Mouse (Mus musculus) heart, embryonic 14.5 days (tissue): ENCODE measurements at regions not wholly inside any gene's neighbourhood (a gene's known extent, or its start where the extent isn't known, plus 50 kb on each side); places are given as distances from the start of the nearest gene placed in this dataset.

Source experiments
- ATAC-seq: fragments of 200-750 bp; cut with Nextera tagmentation; 2 replicates; pipeline ENCODE4 v1.8.0; 2017; ENCODE audit warnings: low read depth, moderate TSS enrichment; ENCODE audit not compliant: insufficient number of reproducible peaks, insufficient read depth, low FRiP score
- H3K27ac ChIP-seq, 2 experiments: fragments of 200-500 bp in 1 of 2; fragments of 300-500 bp in 1 of 2; sonication (generic) in 1 of 2; replicated peaks in 1 of 2; 2 replicates each; pipeline ENCODE4 v1.5.1; 2012 to 2014; ENCODE audit warnings: low read depth in 2 of 2, low read length in 2 of 2, control low read depth in 1 of 2, mild to moderate bottlenecking in 1 of 2, mixed read lengths in 1 of 2; ENCODE audit not compliant: control insufficient read depth in 1 of 2, insufficient read depth in 1 of 2
- H3K27me3 ChIP-seq: fragments of 300-500 bp; sonication (generic); 2 replicates; pipeline ENCODE4 v1.6.1; 2014; ENCODE audit warnings: mild to moderate bottlenecking, low read length, control low read depth; ENCODE audit not compliant: control insufficient read depth, insufficient read depth
- H3K36me3 ChIP-seq: fragments of 300-500 bp; sonication (generic); 2 replicates; pipeline ENCODE4 v1.6.1; 2014; ENCODE audit warnings: mild to moderate bottlenecking, control low read depth, low read length, mixed read lengths; ENCODE audit not compliant: control insufficient read depth, insufficient read depth
- H3K4me1 ChIP-seq, 2 experiments: fragments of 200-500 bp in 1 of 2; fragments of 300-500 bp in 1 of 2; sonication (generic) in 1 of 2; 2 replicates each; pipeline ENCODE4 v1.6.1; 2012 to 2014; ENCODE audit warnings: low read length in 2 of 2, control low read depth in 1 of 2, mixed read lengths in 1 of 2; ENCODE audit not compliant: control insufficient read depth in 2 of 2, insufficient read depth in 2 of 2
- H3K4me2 ChIP-seq: fragments of 300-500 bp; sonication (generic); 2 replicates; pipeline ENCODE4 v1.6.1; 2014; ENCODE audit warnings: mild to moderate bottlenecking, low read length
- H3K4me3 ChIP-seq, 2 experiments: fragments of 200-500 bp in 1 of 2; fragments of 300-500 bp in 1 of 2; sonication (generic) in 1 of 2; 2 replicates each; pipeline ENCODE4 v1.5.1; 2012 to 2014; ENCODE audit warnings: low read length in 2 of 2, mild to moderate bottlenecking in 2 of 2, control low read depth in 1 of 2, low read depth in 1 of 2, moderate library complexity in 1 of 2; ENCODE audit not compliant: control insufficient read depth in 1 of 2, insufficient read depth in 1 of 2
- H3K9ac ChIP-seq: fragments of 300-500 bp; sonication (generic); 2 replicates; pipeline ENCODE4 v1.6.1; 2014; ENCODE audit warnings: mild to moderate bottlenecking, low read length
- H3K9me3 ChIP-seq: fragments of 300-500 bp; sonication (generic); 2 replicates; pipeline ENCODE4 v1.6.1; 2016; ENCODE audit warnings: low read length, control low read depth; ENCODE audit not compliant: control insufficient read depth
- WGBS: fragments of 180-500 bp; shearing (Covaris S2); extraction: QIAGEN DNeasy Blood & Tissue Kit; methylation state at CpG from one replicate; pipeline ENCODE4 v1.1.7; 2014; 5-methylcytosine and 5-hydroxymethylcytosine counted together

GRCm38 (mm10) chr2:160256251-160256650 lies 77.7 kb downstream of the Gm826 start:
- H3K27ac ChIP-seq = no peak overlapping the region
- WGBS = 60% methylated on average over 7 of the region's 7 CpGs
- no peaks in the 10 kb centered on the region for H3K27me3 ChIP-seq
- H3K4me3 ChIP-seq = no peak overlapping the region
- no peak overlapping the region for H3K9ac ChIP-seq
- no peaks in the 10 kb centered on the region for H3K4me1 ChIP-seq
- no peaks in the 10 kb centered on the region for H3K9me3 ChIP-seq
- no peaks in the 10 kb centered on the region for H3K36me3 ChIP-seq
- no peak for ATAC-seq
- no peak overlapping the region for H3K4me2 ChIP-seq

GRCm38 (mm10) chr2:160250228-160250627 lies 83.7 kb downstream of the Gm826 start:
- H3K27me3 ChIP-seq = no peaks in the 10 kb centered on the region
- no peak overlapping the region for H3K27ac ChIP-seq
- no peak for ATAC-seq
- H3K4me3 ChIP-seq = no peak overlapping the region
- 86% methylated on average over 3 of the region's 3 CpGs for WGBS
- H3K4me2 ChIP-seq = no peak overlapping the region
- peaks cover 13 to 17% of the 10 kb centered on the region in 2 experiments; a peak in 3 of 4 replicates for H3K4me1 ChIP-seq
- H3K9ac ChIP-seq = no peak overlapping the region
- no peaks in the 10 kb centered on the region for H3K9me3 ChIP-seq
- no peaks in the 10 kb centered on the region for H3K36me3 ChIP-seq

GRCm38 (mm10) chr2:160249104-160250093 lies 84.6 kb downstream of the Gm826 start:
- Histone ChIP-seq H3K4me1 (peaks cover 14 to 21% of the 10 kb centered on the region in 2 experiments; a peak in 3 of 4 replicates), H3K9ac (no peak overlapping the region), H3K27me3 (no peaks in the 10 kb centered on the region), H3K9me3 (no peaks in the 10 kb centered on the region), H3K4me3 (no peak overlapping the region), H3K36me3 (no peaks in the 10 kb centered on the region), H3K4me2 (no peak overlapping the region), H3K27ac (no peak overlapping the region)
- no peak for ATAC-seq
- 58% methylated on average over 9 of the region's 9 CpGs for WGBS

- Histone ChIP-seq H3K27ac (no peak overlapping the region), H3K36me3 (no peaks in the 10 kb centered on the region), H3K4me1 (peaks cover 14 to 21% of the 10 kb centered on the region in 2 experiments; a peak in 3 of 4 replicates), H3K27me3 (no peaks in the 10 kb centered on the region), H3K9me3 (no peaks in the 10 kb centered on the region), H3K9ac (no peak overlapping the region), H3K4me3 (no peak overlapping the region), H3K4me2 (no peak overlapping the region)
- no peak for ATAC-seq
- WGBS = 60% methylated on average over 6 of the region's 6 CpGs
Observed at GRCm38 (mm10) chr2:160247286-160247685, 86.7 kb downstream of the Gm826 start.

- no peak for ATAC-seq
- Histone ChIP-seq H3K27me3 (no peaks in the 10 kb centered on the region), H3K36me3 (no peaks in the 10 kb centered on the region), H3K4me2 (no peak overlapping the region), H3K9me3 (no peaks in the 10 kb centered on the region), H3K9ac (no peak overlapping the region), H3K4me3 (no peak overlapping the region), H3K27ac (no peak overlapping the region), H3K4me1 (peaks cover 14 to 21% of the 10 kb centered on the region in 2 experiments; a peak in 3 of 4 replicates)
- 21% methylated on average over 1 of the region's 1 CpGs for WGBS
Observed at GRCm38 (mm10) chr2:160246356-160246755, 87.6 kb downstream of the Gm826 start.

GRCm38 (mm10) chr2:160244866-160245265 lies 89.1 kb downstream of the Gm826 start:
- Histone ChIP-seq H3K9me3 (no peaks in the 10 kb centered on the region), H3K27ac (no peak overlapping the region), H3K4me2 (no peak overlapping the region), H3K4me1 (peaks cover 14 to 21% of the 10 kb centered on the region in 2 experiments; a peak in 3 of 4 replicates), H3K27me3 (peaks cover 5% of the 10 kb centered on the region; the same call in 1 of the 2 replicates), H3K4me3 (no peak overlapping the region), H3K36me3 (no peaks in the 10 kb centered on the region), H3K9ac (no peak overlapping the region)
- no peak for ATAC-seq
- WGBS = 36% methylated on average over 7 of the region's 7 CpGs

GRCm38 (mm10) chr2:160240531-160241379 lies 93.2 kb downstream of the Gm826 start:
- H3K9ac ChIP-seq = no peak overlapping the region
- WGBS = 72% methylated on average over 12 of the region's 12 CpGs
- H3K4me3 ChIP-seq = no peak overlapping the region
- no peaks in the 10 kb centered on the region for H3K36me3 ChIP-seq
- H3K4me2 ChIP-seq = no peak overlapping the region
- no peaks in the 10 kb centered on the region for H3K9me3 ChIP-seq
- ATAC-seq = no peak
- H3K27me3 ChIP-seq = peaks cover 5% of the 10 kb centered on the region; the same call in 1 of the 2 replicates
- no peak overlapping the region for H3K27ac ChIP-seq
- H3K4me1 ChIP-seq = peaks cover 7 to 9% of the 10 kb centered on the region in 2 experiments; a peak in 3 of 4 replicates
